Mouse (Mus musculus): ENCODE data around the gene Hrk. TPM values are rescaled to one million over a fixed set of nuclear protein-coding genes. Genes with fewer than 3 reads are reported as not detected.

The Hrk gene
- polyA plus RNA-seq (2015; fragmentation: Illumina TruSeq; extraction: RNeasy Lipid Tissue Mini Kit (QIAGEN cat#74804); ENCODE audit: insufficient read depth, low read depth, low replicate concordance), result not detected

GRCm38 (mm10) chr5:118164581-118164980, at the start of gene Hrk:
Gene Hrk, plus strand, starts transcription at chr5:118164648.

DNA sequence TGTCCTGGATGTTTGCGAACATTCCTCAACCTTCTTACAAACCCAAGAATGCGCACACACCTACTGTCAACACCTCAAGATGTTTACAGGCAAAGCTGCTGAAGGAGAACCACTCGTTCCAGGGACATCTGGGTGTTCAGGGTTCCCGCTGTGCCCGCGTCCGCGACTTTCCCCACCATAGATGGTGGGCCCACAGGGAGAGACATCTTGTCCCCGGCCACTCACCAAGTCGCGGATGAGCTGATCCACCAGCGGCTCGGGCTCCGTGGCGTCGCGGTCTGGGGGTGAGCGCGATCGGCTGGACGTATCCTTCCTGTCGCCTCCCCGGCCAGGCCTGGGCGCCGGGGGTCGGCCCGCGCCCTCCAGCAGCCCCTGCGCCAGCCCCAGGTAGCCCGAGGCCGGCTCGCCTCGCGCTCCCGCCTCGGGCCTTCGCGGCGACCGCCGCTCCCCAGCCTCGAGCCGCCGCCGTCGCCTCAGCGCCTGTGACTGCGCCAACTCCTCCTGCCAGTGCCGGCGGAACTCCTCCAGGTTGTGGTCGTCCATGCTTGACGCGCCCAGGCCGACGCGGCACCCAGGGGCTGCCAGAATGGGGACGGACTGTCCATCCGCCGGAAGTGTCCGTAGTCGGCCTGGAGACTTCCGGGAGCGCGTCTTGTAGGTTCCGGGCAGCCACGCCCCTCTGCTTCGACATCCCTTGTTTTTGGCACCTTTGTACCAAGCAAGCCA, 9.4 kb upstream of the Hrk start, which contains the start of gene Fbxw8:
Gene Fbxw8 (minus strand): TSS at position 626 of the 726 bp plus-strand sequence.

Other genes starting within 250 kb of the Hrk start
- 5.4 TPM for gene Fbxo21, start 187.9 kb upstream of the Hrk start, polyA plus RNA-seq (2015; fragmentation: Illumina TruSeq; extraction: RNeasy Lipid Tissue Mini Kit (QIAGEN cat#74804); ENCODE audit: insufficient read depth, low read depth, low replicate concordance)
- 2.6 TPM for gene Tesc, start 136.9 kb upstream of the Hrk start, polyA plus RNA-seq (2015; fragmentation: Illumina TruSeq; extraction: RNeasy Lipid Tissue Mini Kit (QIAGEN cat#74804); ENCODE audit: insufficient read depth, low read depth, low replicate concordance)
- gene Fbxw8, start 9.2 kb upstream of the Hrk start, polyA plus RNA-seq (2015; fragmentation: Illumina TruSeq; extraction: RNeasy Lipid Tissue Mini Kit (QIAGEN cat#74804); ENCODE audit: insufficient read depth, low read depth, low replicate concordance), result 7.7 TPM
- gene Rnft2, start 80.5 kb downstream of the Hrk start, polyA plus RNA-seq (2015; fragmentation: Illumina TruSeq; extraction: RNeasy Lipid Tissue Mini Kit (QIAGEN cat#74804); ENCODE audit: insufficient read depth, low read depth, low replicate concordance), result 0.59 TPM
- gene 2410131K14Rik, start 80.6 kb downstream of the Hrk start, polyA plus RNA-seq (2015; fragmentation: Illumina TruSeq; extraction: RNeasy Lipid Tissue Mini Kit (QIAGEN cat#74804); ENCODE audit: insufficient read depth, low read depth, low replicate concordance), result 1.1 TPM